Mouse (Mus musculus) thymus, adult 2 months (tissue): ENCODE measurements at regions not wholly inside any gene's neighbourhood (a gene's known extent, or its start where the extent isn't known, plus 50 kb on each side); places are given as distances from the start of the nearest gene placed in this dataset.

ENCODE experiments used
- DNase-seq: peaks from one replicate; pipeline ENCODE4 v3.0.0; 2021
- H3K27ac ChIP-seq: fragments of 200-500 bp; 2 replicates; pipeline ENCODE4 v1.5.1; 2012; ENCODE audit warnings: low read length, control low read depth; ENCODE audit not compliant: control insufficient read depth, insufficient read depth
- H3K27me3 ChIP-seq: fragments of 200-500 bp; 2 replicates; pipeline ENCODE4 v1.6.1; 2012; ENCODE audit warnings: mild to moderate bottlenecking, low read length, moderate library complexity, mixed read lengths; ENCODE audit not compliant: control insufficient read depth, insufficient read depth
- H3K36me3 ChIP-seq: fragments of 200-500 bp; 2 replicates; pipeline ENCODE4 v1.6.1; 2012; ENCODE audit warnings: mild to moderate bottlenecking, low read length, moderate library complexity; ENCODE audit not compliant: control insufficient read depth, insufficient read depth
- H3K4me1 ChIP-seq: fragments of 200-500 bp; replicated peaks from 2 replicates; pipeline ENCODE4 v1.6.1; 2012; ENCODE audit warnings: low read length; ENCODE audit not compliant: control insufficient read depth, insufficient read depth
- H3K4me3 ChIP-seq: fragments of 200-500 bp; 2 replicates; pipeline ENCODE4 v1.5.1; 2012; ENCODE audit warnings: mild to moderate bottlenecking, low read length, control low read depth, moderate library complexity; ENCODE audit not compliant: control insufficient read depth, insufficient read depth
- CTCF ChIP-seq: fragments of 200-500 bp; IDR thresholded peaks from 2 replicates; pipeline ENCODE4 v1.5.1; 2012; ENCODE audit warnings: mild to moderate bottlenecking, control low read depth, low read length, moderate library complexity, borderline replicate concordance; ENCODE audit not compliant: control insufficient read depth, poor library complexity, insufficient read depth; ENCODE audit errors: extremely low read depth
- POLR2A ChIP-seq: fragments of 200-500 bp; IDR thresholded peaks from 2 replicates; pipeline ENCODE4 v1.6.1; 2012; ENCODE audit warnings: mild to moderate bottlenecking, low read length, control low read depth, moderate library complexity; ENCODE audit not compliant: control insufficient read depth, poor library complexity, insufficient read depth; ENCODE audit errors: extremely low read depth
- WGBS: fragments of 180-500 bp; shearing (Covaris S2); methylation state at CpG from one replicate; pipeline ENCODE4 v1.1.7; 2018; 5-methylcytosine and 5-hydroxymethylcytosine counted together

- no peak for DNase-seq
- no peak for TF ChIP-seq POLR2A
- TF ChIP-seq CTCF: no peak
- Histone ChIP-seq H3K4me3 (no peak overlapping the region), H3K27me3 (no peaks in the 10 kb centered on the region), H3K4me1 (no peaks in the 10 kb centered on the region), H3K27ac (no peak overlapping the region), H3K36me3 (no peaks in the 10 kb centered on the region)
- WGBS: 75% methylated on average over 3 of the region's 3 CpGs
Measured at GRCm38 (mm10) chr8:9025872-9026271, 335.6 kb upstream of the Arglu1 start.

GRCm38 (mm10) chr8:9025378-9025777, 335.1 kb upstream of the Arglu1 start:
- no peak overlapping the region for H3K27ac ChIP-seq
- no peak for DNase-seq
- H3K4me3 ChIP-seq: no peak overlapping the region
- no peak for TF ChIP-seq CTCF
- no peak for TF ChIP-seq POLR2A
- H3K36me3 ChIP-seq: no peaks in the 10 kb centered on the region
- no peaks in the 10 kb centered on the region for H3K27me3 ChIP-seq
- H3K4me1 ChIP-seq: no peaks in the 10 kb centered on the region
- 90% methylated on average over 3 of the region's 3 CpGs for WGBS

GRCm38 (mm10) chr8:9020744-9021143, 330.4 kb upstream of the Arglu1 start:
- Histone ChIP-seq H3K36me3 (no peaks in the 10 kb centered on the region), H3K4me3 (no peak overlapping the region), H3K4me1 (no peaks in the 10 kb centered on the region), H3K27me3 (no peaks in the 10 kb centered on the region), H3K27ac (no peak overlapping the region)
- 90% methylated on average over 2 of the region's 2 CpGs for WGBS
- DNase-seq: no peak
- TF ChIP-seq CTCF (no peak), POLR2A (no peak)

GRCm38 (mm10) chr8:9020180-9020579, 329.9 kb upstream of the Arglu1 start:
- Histone ChIP-seq H3K4me1 (no peaks in the 10 kb centered on the region), H3K27ac (no peak overlapping the region), H3K4me3 (no peak overlapping the region), H3K27me3 (no peaks in the 10 kb centered on the region), H3K36me3 (no peaks in the 10 kb centered on the region)
- no peak for TF ChIP-seq CTCF
- TF ChIP-seq POLR2A: no peak
- DNase-seq: no peak
- 24% methylated on average over 3 of the region's 3 CpGs for WGBS

- H3K4me1 ChIP-seq: no peaks in the 10 kb centered on the region
- no peaks in the 10 kb centered on the region for H3K36me3 ChIP-seq
- WGBS: 71% methylated on average over 3 of the region's 3 CpGs
- no peak overlapping the region for H3K27ac ChIP-seq
- H3K27me3 ChIP-seq: no peaks in the 10 kb centered on the region
- no peak overlapping the region for H3K4me3 ChIP-seq
- no peak for DNase-seq
- TF ChIP-seq CTCF: no peak
- no peak for TF ChIP-seq POLR2A
Measured at GRCm38 (mm10) chr8:9011785-9012510, 321.6 kb upstream of the Arglu1 start.

- no peak for DNase-seq
- no peaks in the 10 kb centered on the region for H3K27me3 ChIP-seq
- no peaks in the 10 kb centered on the region for H3K4me1 ChIP-seq
- no peaks in the 10 kb centered on the region for H3K36me3 ChIP-seq
- WGBS: 44% methylated on average over 11 of the region's 11 CpGs
- no peak overlapping the region for H3K27ac ChIP-seq
- no peak overlapping the region for H3K4me3 ChIP-seq
- TF ChIP-seq POLR2A (no peak), CTCF (no peak)
Measured at GRCm38 (mm10) chr8:9008006-9008780, 317.9 kb upstream of the Arglu1 start.
